Mouse (Mus musculus): ENCODE results near the gene Usp2. TPM values are rescaled to one million over a fixed set of nuclear protein-coding genes. Genes with fewer than 3 reads are reported as not detected.

Gene Usp2
- 0.37 and 0.48 TPM in 2 replicates for polyA plus RNA-seq (2012; rRNA removed)

GRCm38 (mm10) chr9:44066785-44067225, at the start of gene Usp2:
Usp2 (plus strand) TSS chr9:44067021.

GRCm38 (mm10) chr9:44042836-44043707, 23.7 kb upstream of the Usp2 start, which contains the start of gene Thy1:
Thy1 (plus strand) TSS chr9:44043384.

GRCm38 (mm10) chr9:44101490-44101889, 34.7 kb downstream of the Usp2 start, which contains the start of gene Mfrp:
Mfrp (plus strand) TSS chr9:44101729.

GRCm38 (mm10) chr9:44107110-44107509, 40.3 kb downstream of the Usp2 start, which contains the start of gene C1qtnf5:
C1qtnf5 (plus strand) TSS chr9:44107245.

GRCm38 (mm10) chr9:44113105-44113789, 46.4 kb downstream of the Usp2 start, which contains the start of the genes Gm49380 and Rnf26:
Gm49380 (minus strand) TSS chr9:44113500.
Rnf26 (minus strand) TSS chr9:44113517.

GRCm38 (mm10) chr9:44134101-44134850, 67.5 kb downstream of the Usp2 start, which contains the start of gene Mcam:
Mcam (plus strand) TSS chr9:44134469.

Other genes with a start within 250 kb of the Usp2 start
- gene Thy1, start 23.6 kb upstream of the Usp2 start, polyA plus RNA-seq (2012; rRNA removed), result 0.39 and 0.58 TPM in 2 replicates
- gene Mfrp, start 34.7 kb downstream of the Usp2 start, polyA plus RNA-seq (2012; rRNA removed), result not detected in 2 replicates
- gene C1qtnf5, start 40.2 kb downstream of the Usp2 start, polyA plus RNA-seq (2012; rRNA removed), result 0.25 and 0.33 TPM in 2 replicates
- 0.02 TPM in 2 replicates for gene Gm49380, start 46.5 kb downstream of the Usp2 start, polyA plus RNA-seq (2012; rRNA removed)
- gene Rnf26, start 46.5 kb downstream of the Usp2 start, polyA plus RNA-seq (2012; rRNA removed), result 20.4 and 24.0 TPM in 2 replicates
- gene Mcam, start 67.4 kb downstream of the Usp2 start, polyA plus RNA-seq (2012; rRNA removed), result 6.0 and 6.2 TPM in 2 replicates
- gene Cbl, start 167.0 kb downstream of the Usp2 start, polyA plus RNA-seq (2012; rRNA removed), result 3.9 and 4.7 TPM in 2 replicates
- gene Ccdc153, start 173.7 kb downstream of the Usp2 start, polyA plus RNA-seq (2012; rRNA removed), result not detected in 2 replicates
- gene Pdzd3, start 184.4 kb downstream of the Usp2 start, polyA plus RNA-seq (2012; rRNA removed), result 0.02 and 0.03 TPM in 2 replicates
- gene Nlrx1, start 201.6 kb downstream of the Usp2 start, polyA plus RNA-seq (2012; rRNA removed), result 1.2 and 1.5 TPM in 2 replicates
- 28.7 and 33.5 TPM in 2 replicates for gene Abcg4, start 221.6 kb downstream of the Usp2 start, polyA plus RNA-seq (2012; rRNA removed)
- 12.5 and 14.0 TPM in 2 replicates for gene Hinfp, start 238.7 kb downstream of the Usp2 start, polyA plus RNA-seq (2012; rRNA removed)

Data from liver, embryonic 14 days (tissue).